Mouse (Mus musculus): Measurements from ENCODE around the gene Rab6a. TPM values are rescaled to one million over a fixed set of nuclear protein-coding genes. Genes with fewer than 3 reads are reported as not detected.

The Rab6a gene
- total RNA-seq, 2 experiments from 2014 or later, result 373 to 390 TPM

GRCm38 (mm10) chr7:100616121-100616857 is 9.1 kb downstream of the Rab6a start:
- DNase-seq (ENCODE audit: low spot score in 2 of 2), result no peak

GRCm38 (mm10) chr7:100622277-100622676 is 15.1 kb downstream of the Rab6a start:
- no peak for DNase-seq (ENCODE audit: low spot score in 2 of 2)

- no peak for DNase-seq (ENCODE audit: low spot score in 2 of 2)
Measured at GRCm38 (mm10) chr7:100624538-100624937, 17.3 kb downstream of the Rab6a start.

DNA sequence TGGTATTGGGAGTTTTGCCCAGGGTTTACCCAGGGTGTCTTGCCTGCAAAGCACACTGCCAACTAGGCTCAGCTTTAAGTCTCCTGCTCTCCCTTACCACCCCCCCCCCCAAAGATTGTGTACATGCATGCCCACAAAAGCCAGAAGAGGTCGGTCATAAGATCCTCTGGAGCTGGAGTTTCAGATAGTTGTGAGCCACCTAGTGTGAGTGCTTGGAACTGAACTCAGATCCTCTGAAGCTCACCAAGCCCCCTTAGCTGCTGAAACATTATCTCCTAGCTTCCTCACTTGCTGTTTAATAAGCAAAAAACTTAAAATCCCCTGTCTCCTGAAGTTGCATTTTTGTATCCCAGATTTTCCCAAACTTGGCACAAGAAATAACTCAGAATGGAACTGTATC is 30.4 kb downstream of the Rab6a start:
- DNase-seq (ENCODE audit: low spot score in 2 of 2), result no peak

DNA sequence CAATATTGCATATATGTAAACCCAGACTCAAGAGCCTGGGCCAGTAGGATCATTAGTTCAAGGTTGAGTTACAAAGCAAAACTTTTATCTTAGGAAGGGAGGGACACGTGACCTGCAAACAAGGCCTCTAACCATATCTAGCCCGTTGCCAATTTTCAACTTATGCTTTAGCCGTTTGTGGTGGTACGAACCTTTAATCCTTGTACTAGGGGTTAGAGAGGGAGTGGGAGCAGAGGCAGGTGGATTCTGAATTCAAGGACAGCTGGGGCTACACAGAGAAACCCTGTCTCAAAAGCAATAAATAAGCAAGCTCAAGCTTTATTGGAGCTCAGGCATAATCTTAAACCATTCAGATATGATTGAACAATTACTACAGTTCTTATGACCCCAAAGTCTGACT is 35.2 kb downstream of the Rab6a start:
- DNase-seq (ENCODE audit: low spot score in 2 of 2), result no peak

GRCm38 (mm10) chr7:100645147-100645546 is 37.9 kb downstream of the Rab6a start:
- DNase-seq (ENCODE audit: low spot score in 2 of 2), result peak; percentile 63 to 85

DNA sequence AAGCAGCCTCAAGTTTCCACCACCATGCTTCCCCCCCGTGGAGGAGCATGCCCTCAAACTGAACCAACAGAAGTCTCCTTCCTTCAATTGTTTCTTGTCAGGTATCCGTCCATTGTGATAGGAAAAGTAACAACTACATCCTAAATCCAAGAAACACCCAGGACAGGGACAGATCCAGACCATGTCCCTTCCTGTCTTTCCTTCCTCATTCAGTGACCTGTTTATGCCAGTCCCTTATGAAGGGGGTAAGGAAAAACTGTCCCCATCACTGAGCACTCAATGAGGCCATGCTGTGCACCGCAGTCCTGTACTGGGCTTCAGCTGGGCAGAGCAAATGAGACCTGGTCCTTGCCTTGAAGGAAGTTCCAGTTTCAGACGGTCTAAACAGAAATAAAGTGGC is 41.9 kb downstream of the Rab6a start:
- DNase-seq (ENCODE audit: low spot score in 2 of 2), result no peak

DNA sequence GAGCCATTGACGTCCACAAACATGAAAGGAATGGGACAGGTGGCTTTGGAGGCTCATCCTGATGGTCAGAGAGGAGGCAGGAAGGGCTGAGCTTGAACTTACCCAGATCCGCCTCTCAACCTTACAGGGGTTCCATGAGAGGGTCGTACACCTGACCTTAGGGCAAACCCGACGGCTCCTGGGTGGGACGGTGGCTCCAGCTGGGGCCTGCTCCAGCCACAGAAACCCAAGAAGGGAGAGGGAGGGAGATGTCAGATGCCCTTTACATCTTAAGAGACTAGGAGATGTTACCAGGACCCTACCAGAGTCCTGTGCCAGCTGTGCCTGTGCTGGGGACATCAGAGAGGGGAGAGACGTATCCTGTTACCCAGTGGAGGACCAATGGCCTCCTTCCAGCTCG is 42.6 kb downstream of the Rab6a start:
- DNase-seq (ENCODE audit: low spot score in 2 of 2), result no peak

DNA sequence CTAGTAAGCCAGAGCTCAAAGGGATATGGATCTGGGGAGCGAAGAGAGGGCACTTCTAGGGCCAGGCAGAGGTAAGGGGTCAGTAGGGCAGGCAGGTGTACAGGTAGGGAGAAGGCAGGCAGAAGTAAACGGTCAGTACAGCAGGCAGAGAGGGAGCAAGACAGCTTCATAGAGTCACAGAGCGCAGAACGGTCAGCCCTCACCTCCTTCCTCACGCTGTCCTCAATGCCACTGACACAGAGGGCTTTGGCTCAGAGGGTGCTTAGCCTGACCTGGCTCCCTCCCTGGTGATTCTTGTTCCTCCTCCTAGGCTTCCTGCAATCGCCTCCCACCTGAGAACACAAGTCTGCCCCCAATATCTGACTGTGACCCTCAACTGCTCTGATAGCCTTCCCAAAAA is 43.2 kb downstream of the Rab6a start:
- no peak for DNase-seq (ENCODE audit: low spot score in 2 of 2)

- no peak for DNase-seq (ENCODE audit: low spot score in 2 of 2)
Measured at GRCm38 (mm10) chr7:100651011-100651410, 43.8 kb downstream of the Rab6a start.

DNA sequence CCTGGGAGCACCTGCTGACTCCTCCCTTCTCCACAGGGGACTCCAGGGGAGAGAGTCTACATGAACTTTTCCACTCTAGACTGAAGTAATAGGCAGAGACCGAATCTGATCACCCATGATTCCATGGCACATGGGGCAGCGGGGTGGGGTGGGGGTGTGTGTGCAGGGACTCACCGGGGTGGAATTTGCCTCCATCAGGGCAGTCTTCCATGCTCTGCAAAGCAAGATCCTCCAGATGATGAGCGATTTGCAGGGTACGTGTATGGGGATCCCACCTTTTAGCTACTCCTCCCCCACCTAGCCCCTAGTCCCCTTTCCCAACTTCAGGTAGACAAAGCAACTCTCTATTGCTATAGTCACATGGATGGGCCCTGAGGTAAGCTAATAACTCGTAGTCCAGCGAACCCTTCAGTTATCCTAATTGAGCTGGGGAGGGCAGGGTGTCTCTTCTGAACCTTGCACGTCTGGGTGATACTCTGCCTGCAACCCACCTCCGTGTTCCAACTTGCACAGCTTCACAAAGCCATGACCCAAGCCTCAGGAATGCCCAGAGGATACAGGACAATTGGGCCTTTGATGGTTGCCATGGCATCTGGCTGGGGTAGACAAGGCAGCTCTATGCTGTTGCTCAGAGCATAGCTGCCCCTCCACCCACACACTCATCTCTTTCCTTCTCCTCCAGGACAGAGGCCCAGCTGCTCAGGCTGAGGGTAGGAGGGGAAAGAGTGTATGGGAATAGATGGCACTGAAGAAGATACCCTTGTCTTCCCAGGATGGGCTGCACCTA is 46.5 kb downstream of the Rab6a start:
- DNase-seq (ENCODE audit: low spot score in 2 of 2), result peak in 1 of 2 experiments; percentile 66

- DNase-seq (ENCODE audit: low spot score in 2 of 2), result no peak
Measured at GRCm38 (mm10) chr7:100654441-100654840, 47.2 kb downstream of the Rab6a start.

- peak in 1 of 2 experiments; percentile 66 for DNase-seq (ENCODE audit: low spot score in 2 of 2)
Measured at GRCm38 (mm10) chr7:100656739-100657138, 49.5 kb downstream of the Rab6a start.

DNA sequence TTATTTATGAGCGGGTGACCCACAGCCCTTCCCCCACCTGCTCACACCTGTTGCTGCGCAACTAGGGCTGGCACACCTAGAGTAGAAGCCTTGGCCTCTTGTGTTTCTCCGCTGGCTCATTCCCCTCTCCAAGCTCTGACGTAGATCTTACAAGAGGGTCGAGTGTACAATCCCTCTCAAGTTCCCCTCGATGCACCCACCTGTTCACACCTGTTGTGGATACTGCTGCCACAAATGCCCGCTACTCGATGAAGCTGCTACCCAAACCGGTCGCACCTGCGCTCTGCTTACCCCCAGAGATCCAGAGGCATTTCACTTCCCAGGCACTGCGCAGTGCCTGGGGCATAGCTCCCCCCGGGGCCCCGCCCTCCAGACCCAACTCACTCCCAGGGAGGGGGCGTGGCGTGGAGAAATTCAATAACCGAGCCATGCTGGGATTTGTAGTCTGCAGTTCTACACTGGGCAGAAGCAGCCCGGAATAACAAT is 50.9 kb downstream of the Rab6a start:
- peak in 1 of 2 experiments; percentile 53 for DNase-seq (ENCODE audit: low spot score in 2 of 2)

DNA sequence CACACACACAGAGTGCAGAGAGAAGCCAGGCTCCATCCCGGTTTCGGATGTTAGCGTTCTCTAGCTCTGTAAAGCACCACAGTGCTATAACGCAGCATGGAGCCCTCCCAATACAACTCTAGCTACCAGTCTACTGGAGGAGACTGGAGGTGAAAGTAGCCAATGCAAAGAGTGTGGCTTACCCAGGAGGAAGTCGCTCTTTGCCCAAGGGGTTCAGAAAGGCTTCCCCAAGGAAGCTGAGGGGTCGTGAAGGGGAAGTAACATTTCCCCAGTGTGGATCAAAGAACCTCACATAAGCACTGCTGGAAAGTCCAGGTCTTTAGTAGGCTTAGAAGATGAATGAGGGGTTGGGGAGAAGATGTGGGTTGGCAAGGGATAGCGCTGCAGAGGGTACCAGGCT is 54.1 kb downstream of the Rab6a start:
- no peak for DNase-seq (ENCODE audit: low spot score in 2 of 2)

GRCm38 (mm10) chr7:100662231-100662630 is 55.0 kb downstream of the Rab6a start, which contains the start of gene Plekhb1:
Gene Plekhb1 (minus strand): TSS chr7:100662414.
- no peak for DNase-seq (ENCODE audit: low spot score in 2 of 2)

GRCm38 (mm10) chr7:100663190-100663589 is 56.0 kb downstream of the Rab6a start:
- peak; percentile 74 to 95 for DNase-seq (ENCODE audit: low spot score in 2 of 2)

GRCm38 (mm10) chr7:100663729-100664304 is 56.6 kb downstream of the Rab6a start:
- DNase-seq (ENCODE audit: low spot score in 2 of 2), result no peak

GRCm38 (mm10) chr7:100670646-100671045 is 63.4 kb downstream of the Rab6a start:
- no peak for DNase-seq (ENCODE audit: low spot score in 2 of 2)

- DNase-seq (ENCODE audit: low spot score in 2 of 2), result no peak
Measured at GRCm38 (mm10) chr7:100673452-100673851, 66.2 kb downstream of the Rab6a start.

GRCm38 (mm10) chr7:100674941-100675340 is 67.7 kb downstream of the Rab6a start:
- DNase-seq (ENCODE audit: low spot score in 2 of 2), result no peak

GRCm38 (mm10) chr7:100678052-100678451 is 70.8 kb downstream of the Rab6a start:
- no peak for DNase-seq (ENCODE audit: low spot score in 2 of 2)

Data from layer of hippocampus, adult 18-20 months (tissue).